Mouse (Mus musculus): ENCODE data around the gene Rnf217.
A peak's percentile ranks its signal among the peaks of the same experiment; 100 is the strongest.

The Rnf217 gene

GRCm38 (mm10) chr10:31496931-31497330 is 112.1 kb downstream of the Rnf217 start:
- no peak for DNase-seq (ENCODE audit: low spot score in 2 of 2)

GRCm38 (mm10) chr10:31495826-31496225 is 113.2 kb downstream of the Rnf217 start:
- DNase-seq (ENCODE audit: low spot score in 2 of 2): no peak

- DNase-seq (ENCODE audit: low spot score in 2 of 2): no peak
Observed at GRCm38 (mm10) chr10:31494296-31494695, 114.7 kb downstream of the Rnf217 start.

- DNase-seq (ENCODE audit: low spot score in 2 of 2): no peak
Observed at GRCm38 (mm10) chr10:31467043-31467898, 141.7 kb downstream of the Rnf217 start.

- DNase-seq (ENCODE audit: low spot score in 2 of 2): no peak
Observed at GRCm38 (mm10) chr10:31465840-31466541, 143.0 kb downstream of the Rnf217 start.

- DNase-seq (ENCODE audit: low spot score in 2 of 2): no peak
Observed at GRCm38 (mm10) chr10:31465424-31465823, 143.6 kb downstream of the Rnf217 start.

GRCm38 (mm10) chr10:31463044-31463443 is 145.9 kb downstream of the Rnf217 start:
- DNase-seq (ENCODE audit: low spot score in 2 of 2): no peak

GRCm38 (mm10) chr10:31456806-31457205 is 152.2 kb downstream of the Rnf217 start:
- DNase-seq (ENCODE audit: low spot score in 2 of 2): no peak

- no peak for DNase-seq (ENCODE audit: low spot score in 2 of 2)
Observed at GRCm38 (mm10) chr10:31447083-31447482, 161.9 kb downstream of the Rnf217 start.

GRCm38 (mm10) chr10:31445291-31446124 is 163.5 kb downstream of the Rnf217 start, which contains the start of gene Tpd52l1:
Gene Tpd52l1 (minus strand): TSS chr10:31445958.
- DNase-seq (ENCODE audit: low spot score in 2 of 2): peak; percentile 12 to 64

- DNase-seq (ENCODE audit: low spot score in 2 of 2): no peak
Observed at GRCm38 (mm10) chr10:31444206-31444605, 164.8 kb downstream of the Rnf217 start.
